Mouse (Mus musculus) adrenal gland, postnatal 4 days (tissue): ENCODE results near the gene Gm10591. TPM values are rescaled to one million over a fixed set of nuclear protein-coding genes. Genes with fewer than 3 reads are reported as not detected.
"Not testable (repeated sequence)": the region's sequence is repeated elsewhere in the genome, so short reads cannot be mapped to it uniquely, and the experiment has no call there.

Source experiments
- DNase-seq, 2 experiments: peaks; one replicate each; pipeline ENCODE4 v3.0.0; 2021 to 2022; ENCODE audit warnings: low spot score in 2 of 2, mixed read lengths in 2 of 2
- long read RNA-seq, 2 experiments: library from polyadenylated mRNA; stranded (forward); transcript quantifications; one replicate each; pipeline ENCODE4 v2.0.0; 2021
- total RNA-seq, 2 experiments: library from RNA; stranded (reverse); gene quantifications; 2 replicates each; pipeline ENCODE4 v1.2.3; 2021

Gm10591 gene
- total RNA-seq, result not detected
- long read RNA-seq, experiment 1, result 0 reads
- long read RNA-seq, experiment 2, result 0 reads

GRCm38 (mm10) chr4:42611895-42612294 lies at the start of gene Gm10591:
Gene Gm10591 (plus strand): TSS chr4:42612195.
- not testable (repeated sequence) for DNase-seq

- not testable (repeated sequence) for DNase-seq
These were observed 17.4 kb downstream of the Gm10591 start, which contains the start of gene Gm2564 for GRCm38 (mm10) chr4:42629419-42629818. Gene Gm2564 (plus strand): TSS chr4:42629719.

DNA sequence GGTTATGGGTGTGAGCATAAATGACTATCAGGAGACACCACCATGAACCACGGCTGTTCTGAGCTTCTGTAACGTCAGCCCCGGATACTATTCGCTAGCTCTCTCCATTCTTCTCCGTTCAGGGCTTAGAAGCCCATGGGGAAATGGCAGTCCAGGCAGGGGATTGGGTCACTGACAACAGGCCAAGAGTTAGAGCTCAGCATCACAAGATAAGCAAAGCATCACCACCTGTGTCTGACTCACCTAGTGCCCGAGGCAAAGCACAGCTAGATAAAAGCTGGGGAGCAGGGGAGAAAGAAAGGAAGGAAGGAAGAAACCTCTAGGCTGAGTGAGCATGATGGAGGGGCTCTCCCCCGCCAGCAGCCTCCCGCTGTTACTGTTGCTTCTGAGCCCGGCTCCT lies 43.0 kb downstream of the Gm10591 start, which contains the start of gene Ccl27b:
Gene Ccl27b, plus strand, starts transcription at position 301 of the 400 bp plus-strand sequence.
- DNase-seq, result not testable (repeated sequence)

DNA sequence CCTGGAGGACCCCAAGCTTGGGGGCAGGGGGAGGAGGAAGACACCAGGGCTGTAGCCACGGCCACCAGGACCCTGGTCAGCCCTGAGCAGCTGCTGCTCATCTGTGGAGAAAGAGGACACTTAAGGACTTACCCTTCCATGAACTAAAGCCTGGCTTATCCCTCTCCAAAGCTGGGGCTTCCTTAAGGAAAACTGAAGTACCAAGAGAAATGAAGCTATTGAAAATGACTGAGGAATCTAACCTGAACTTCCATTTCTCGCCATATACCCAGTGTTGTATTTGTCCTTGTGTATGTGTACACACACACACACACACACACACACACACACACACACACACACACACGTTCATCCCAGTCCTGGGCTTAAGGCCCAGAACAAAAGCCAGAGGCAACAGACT lies 49.8 kb downstream of the Gm10591 start, which contains the start of gene Il11ra2:
Gene Il11ra2, minus strand, starts transcription at position 101 of the 400 bp plus-strand sequence.
- DNase-seq, result not testable (repeated sequence)

Other genes starting within 250 kb of the Gm10591 start
- not detected for gene Gm21586, start 172.8 kb upstream of the Gm10591 start, total RNA-seq
- gene Gm2163, start 145.4 kb upstream of the Gm10591 start, total RNA-seq, result under 1 TPM; 0.42 to 0.56 TPM
- gene Fam205a2, start 84.0 kb upstream of the Gm10591 start, total RNA-seq, result under 1 TPM in 1 of 2 experiments, not detected in 1; 0.59 TPM
- 1 to 10 TPM; 1.6 to 4.5 TPM for gene Gm2564, start 17.5 kb downstream of the Gm10591 start, total RNA-seq
- gene Ccl27b, start 43.1 kb downstream of the Gm10591 start, total RNA-seq, result not detected
- gene Il11ra2, start 49.7 kb downstream of the Gm10591 start, total RNA-seq, result not detected
- under 1 TPM in 1 of 2 experiments, not detected in 1; 0.73 TPM for gene 4930578G10Rik, start 123.3 kb downstream of the Gm10591 start, total RNA-seq
- gene Ccl19, start 144.4 kb downstream of the Gm10591 start, total RNA-seq, result under 1 TPM in 1 of 2 experiments, not detected in 1; 0.85 TPM
- 10 to 100 TPM in 1 of 2 experiments, 1 to 10 TPM in 1; 8.9 to 12.0 TPM for gene Ccl21a, start 161.8 kb downstream of the Gm10591 start, total RNA-seq
- not detected for gene Fam205a1, start 241.7 kb downstream of the Gm10591 start, total RNA-seq
- gene Gm12394, start 244.6 kb downstream of the Gm10591 start, total RNA-seq, result under 1 TPM; 0.11 TPM